Mouse (Mus musculus) brain, embryonic 14.5 days (tissue): ENCODE measurements around the gene Tmem104.

ENCODE experiments used
- CTCF ChIP-seq: fragments of 200-500 bp; IDR thresholded peaks from 2 replicates; pipeline ENCODE4 v1.5.1; 2012; ENCODE audit warnings: inconsistent platforms, mild to moderate bottlenecking, moderate library complexity, borderline replicate concordance; ENCODE audit not compliant: insufficient read depth, insufficient read length; ENCODE audit errors: extremely low read depth
- POLR2A ChIP-seq: fragments of 200-500 bp; IDR thresholded peaks from 2 replicates; pipeline ENCODE4 v1.6.1; 2012; ENCODE audit warnings: mild to moderate bottlenecking, inconsistent platforms, borderline replicate concordance; ENCODE audit not compliant: poor library complexity, insufficient read depth, insufficient read length, severe bottlenecking; ENCODE audit errors: extremely low read depth

DNA sequence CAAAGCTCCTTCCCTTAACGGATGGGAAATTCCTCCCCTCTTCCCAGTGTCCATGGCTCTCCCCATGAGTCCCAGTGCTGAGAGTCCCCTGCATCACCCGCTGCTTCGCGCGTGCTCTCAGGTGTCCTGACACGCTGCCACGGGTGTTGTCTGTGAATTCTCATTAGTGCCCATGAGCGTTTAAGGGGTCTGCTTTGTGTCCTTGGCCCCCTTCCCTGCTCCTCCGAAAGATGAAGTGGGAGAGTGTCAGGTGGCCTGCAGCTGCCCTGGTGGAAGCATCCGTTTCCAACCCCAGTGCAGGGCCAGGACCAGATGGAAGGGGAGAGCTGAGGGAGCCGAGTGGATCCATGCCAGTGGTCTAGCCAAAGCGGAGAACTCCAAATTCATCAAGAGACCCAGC lies 20.8 kb downstream of the Tmem104 start:
- TF ChIP-seq CTCF (no peak), POLR2A (no peak)
